Mouse (Mus musculus) intestine, embryonic 16.5 days (tissue): Measurements from ENCODE around the gene Krt222. TPM values are rescaled to one million over a fixed set of nuclear protein-coding genes. Genes with fewer than 3 reads are reported as not detected.
A peak's percentile ranks its signal among the peaks of the same experiment; 100 is the strongest.
"Not testable (repeated sequence)": the region's sequence is repeated elsewhere in the genome, so short reads cannot be mapped to it uniquely, and the experiment has no call there.

ENCODE experiments used
- ATAC-seq: fragments of 200-750 bp; cut with Nextera tagmentation; 2 replicates; pipeline ENCODE4 v1.8.0; 2017; ENCODE audit warnings: moderate TSS enrichment, moderate library complexity
- H3K27ac ChIP-seq: fragments of 300-500 bp; sonication (generic); 2 replicates; pipeline ENCODE4 v1.5.1; 2014; ENCODE audit warnings: mild to moderate bottlenecking, low read length
- H3K27me3 ChIP-seq: fragments of 300-500 bp; sonication (generic); replicated peaks from 2 replicates; pipeline ENCODE4 v1.6.1; 2014; ENCODE audit warnings: low read length, control low read depth, mixed read lengths; ENCODE audit not compliant: control insufficient read depth, insufficient read depth
- H3K36me3 ChIP-seq: fragments of 300-500 bp; sonication (generic); 2 replicates; pipeline ENCODE4 v1.6.1; 2014; ENCODE audit warnings: low read length, control low read depth; ENCODE audit not compliant: control insufficient read depth, insufficient read depth
- H3K4me1 ChIP-seq: fragments of 300-500 bp; sonication (generic); 2 replicates; pipeline ENCODE4 v1.6.1; 2014; ENCODE audit warnings: low read length, control low read depth, mixed read lengths; ENCODE audit not compliant: control insufficient read depth, insufficient read depth
- H3K4me2 ChIP-seq: fragments of 300-500 bp; sonication (generic); 2 replicates; pipeline ENCODE4 v1.6.1; 2014; ENCODE audit warnings: low read depth, low read length, control low read depth
- H3K4me3 ChIP-seq: fragments of 300-500 bp; sonication (generic); 2 replicates; pipeline ENCODE4 v1.5.1; 2014; ENCODE audit warnings: mild to moderate bottlenecking, low read length
- H3K9ac ChIP-seq: fragments of 300-500 bp; sonication (generic); 2 replicates; pipeline ENCODE4 v1.6.1; 2014; ENCODE audit warnings: low read depth, low read length
- H3K9me3 ChIP-seq: fragments of 300-500 bp; sonication (generic); 2 replicates; pipeline ENCODE4 v1.6.1; 2016; ENCODE audit warnings: low read length, control low read depth; ENCODE audit not compliant: control insufficient read depth
- WGBS: fragments of 180-500 bp; shearing (Covaris S2); extraction: QIAGEN DNeasy Blood & Tissue Kit; methylation state at CpG from one replicate; pipeline ENCODE4 v1.1.7; 2014; 5-methylcytosine and 5-hydroxymethylcytosine counted together
- polyA plus RNA-seq: library from polyadenylated mRNA; unstranded; fragments of >200 nt; fragmentation: Nextera tagmentation; extraction: Ambion mirVana; gene quantifications from 2 replicates; pipeline ENCODE4 v1.2.1, GENCODE M21; 2015

The Krt222 gene
- polyA plus RNA-seq, 1 experiment from 2014 or later, result 0.54 TPM

DNA sequence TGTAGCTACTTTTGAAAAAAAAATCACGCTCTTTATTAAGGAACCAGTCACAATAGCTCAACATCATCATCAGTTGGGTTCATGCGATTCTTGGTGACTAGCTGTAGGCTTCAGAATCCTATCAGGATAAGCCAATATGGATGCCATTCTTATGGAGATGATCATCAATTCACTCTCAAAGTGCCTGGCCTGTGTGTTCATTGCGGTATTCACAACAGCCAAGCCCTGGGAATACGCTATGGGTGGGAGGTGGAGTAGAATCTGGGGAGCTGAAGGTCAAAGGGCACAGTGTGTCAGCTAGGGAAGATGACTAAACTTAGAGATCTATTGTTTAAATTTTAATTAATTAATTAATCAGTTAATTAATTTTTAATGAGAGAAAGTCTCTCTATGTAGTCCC, 4.0 kb upstream of the Krt222 start:
- ATAC-seq, result no peak
- Histone ChIP-seq H3K9ac (no peak overlapping the region), H3K27ac (no peak overlapping the region), H3K27me3 (no peaks in the 10 kb centered on the region), H3K9me3 (no peaks in the 10 kb centered on the region), H3K36me3 (no peaks in the 10 kb centered on the region), H3K4me2 (no peak overlapping the region), H3K4me3 (no peak overlapping the region), H3K4me1 (0 out of 2 replicates have a peak, but pooled peaks cover 4% of the 10 kb centered on the region)
- 96% methylated on average over 4 of the region's 4 CpGs for WGBS

DNA sequence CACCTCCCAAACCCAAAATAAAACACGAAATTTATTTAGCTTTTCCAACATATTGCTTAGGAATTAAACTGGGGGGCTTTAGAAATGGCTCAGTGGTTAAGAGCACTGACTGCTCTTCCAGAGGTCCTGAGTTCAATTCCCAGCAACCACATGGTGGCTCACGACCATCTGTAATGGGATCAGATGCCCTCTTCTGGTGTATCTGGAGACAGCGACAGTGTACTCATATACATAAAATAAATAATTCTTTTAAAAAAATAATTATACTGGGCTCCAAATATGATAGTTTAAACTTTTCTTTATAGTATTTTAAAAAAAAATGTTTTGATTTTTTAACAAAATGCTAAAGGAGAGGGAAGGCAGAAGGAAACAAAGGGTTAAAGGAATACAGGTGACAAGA, 634 bp upstream of the Krt222 start:
- not testable (repeated sequence) for H3K27me3 ChIP-seq, H3K9me3 ChIP-seq, H3K36me3 ChIP-seq, H3K4me1 ChIP-seq, H3K9ac ChIP-seq, H3K4me3 ChIP-seq, H3K27ac ChIP-seq, ATAC-seq, H3K4me2 ChIP-seq
- WGBS, result 43% methylated on average over 3 of the region's 3 CpGs

DNA sequence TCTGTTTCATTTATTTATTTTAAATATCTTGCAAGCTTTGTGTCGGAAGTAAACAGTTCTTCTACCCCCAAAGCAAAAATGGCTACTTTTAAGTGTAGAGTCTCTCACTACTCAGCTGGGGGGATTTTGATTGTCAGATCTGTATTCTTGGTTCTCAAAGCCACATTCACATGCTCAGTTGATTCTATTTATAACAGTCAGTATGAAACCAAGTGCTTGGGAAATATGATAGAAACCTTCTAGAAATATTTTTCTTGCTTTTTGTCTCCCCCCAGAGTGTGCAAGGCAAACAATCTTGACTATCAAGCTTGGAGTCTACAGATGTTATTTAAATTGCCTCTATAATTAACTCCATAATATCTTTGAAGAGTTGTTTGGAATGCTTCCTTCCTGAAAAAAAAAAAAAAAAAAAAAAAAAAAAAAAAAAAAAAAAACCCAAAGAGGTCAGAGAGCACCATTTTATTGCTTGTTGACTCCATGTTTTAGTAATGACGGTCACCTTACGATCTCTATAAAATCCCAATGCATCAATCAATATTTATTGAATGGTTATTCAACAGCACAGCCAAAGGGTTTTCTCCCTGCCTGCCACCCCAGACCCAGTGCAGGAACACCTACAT, 575 bp downstream of the Krt222 start:
- H3K4me2 ChIP-seq, result peak overlapping the region; percentile 49
- 0 out of 2 replicates have a peak, but pooled peaks cover 4% of the 10 kb centered on the region for H3K4me1 ChIP-seq
- H3K9me3 ChIP-seq, result no peaks in the 10 kb centered on the region
- no peak for ATAC-seq
- peak overlapping the region; percentile 39; the same call in 1 of the 2 replicates for H3K9ac ChIP-seq
- H3K27ac ChIP-seq, result no peak overlapping the region
- H3K4me3 ChIP-seq, result peak overlapping the region; percentile 40
- H3K27me3 ChIP-seq, result no peaks in the 10 kb centered on the region
- H3K36me3 ChIP-seq, result no peaks in the 10 kb centered on the region
- 36% methylated on average over 3 of the region's 3 CpGs for WGBS

DNA sequence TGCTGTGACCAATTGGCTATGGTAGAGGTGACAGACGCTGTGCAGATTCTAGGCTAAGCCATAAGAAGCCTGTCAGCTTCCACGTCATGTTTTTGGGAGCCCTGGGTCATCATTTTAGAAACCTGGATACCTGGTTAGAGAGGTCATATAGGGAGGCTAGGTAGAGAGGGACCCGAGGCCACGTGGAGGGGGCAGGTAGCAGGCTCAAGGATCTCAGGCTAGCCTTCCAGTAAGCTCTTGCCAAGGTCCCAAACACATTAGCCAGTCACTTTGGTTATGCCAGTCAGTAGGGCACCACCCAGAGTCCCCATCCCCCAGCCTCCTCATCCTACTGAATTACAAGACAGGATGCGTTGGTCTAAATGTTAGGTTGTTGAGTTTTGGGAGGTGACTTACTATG, 1.8 kb downstream of the Krt222 start:
- Histone ChIP-seq H3K4me2 (no peak overlapping the region), H3K4me3 (no peak overlapping the region), H3K4me1 (0 out of 2 replicates have a peak, but pooled peaks cover 4% of the 10 kb centered on the region), H3K9ac (no peak overlapping the region), H3K27ac (no peak overlapping the region), H3K27me3 (no peaks in the 10 kb centered on the region), H3K36me3 (no peaks in the 10 kb centered on the region), H3K9me3 (no peaks in the 10 kb centered on the region)
- 79% methylated on average over 5 of the region's 5 CpGs for WGBS
- ATAC-seq, result no peak

DNA sequence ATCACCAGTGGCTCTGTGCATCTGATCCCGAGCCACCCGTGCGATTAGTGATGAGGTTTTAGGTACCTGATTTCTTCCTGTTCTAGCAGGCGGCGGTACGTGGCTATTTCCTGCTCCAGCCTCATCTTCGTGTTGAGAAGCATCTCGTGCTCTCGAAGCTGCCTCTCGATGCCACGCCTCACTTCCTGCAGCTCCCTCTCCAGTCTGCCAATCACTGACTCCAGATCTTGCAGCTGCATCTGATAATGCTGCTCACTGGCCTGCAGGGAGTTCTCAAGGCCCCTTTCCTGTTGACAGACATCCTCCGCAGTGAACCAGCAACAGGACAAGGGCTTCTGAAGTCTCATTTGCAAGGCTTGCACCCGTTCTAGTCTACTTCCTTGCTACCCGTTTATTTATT, 5.4 kb downstream of the Krt222 start:
- Histone ChIP-seq H3K4me3 (no peak overlapping the region), H3K9ac (no peak overlapping the region), H3K27me3 (no peaks in the 10 kb centered on the region), H3K27ac (no peak overlapping the region), H3K36me3 (no peaks in the 10 kb centered on the region), H3K4me2 (no peak overlapping the region), H3K4me1 (no peaks in the 10 kb centered on the region), H3K9me3 (no peaks in the 10 kb centered on the region)
- WGBS, result 52% methylated on average over 14 of the region's 14 CpGs
- ATAC-seq, result no peak

DNA sequence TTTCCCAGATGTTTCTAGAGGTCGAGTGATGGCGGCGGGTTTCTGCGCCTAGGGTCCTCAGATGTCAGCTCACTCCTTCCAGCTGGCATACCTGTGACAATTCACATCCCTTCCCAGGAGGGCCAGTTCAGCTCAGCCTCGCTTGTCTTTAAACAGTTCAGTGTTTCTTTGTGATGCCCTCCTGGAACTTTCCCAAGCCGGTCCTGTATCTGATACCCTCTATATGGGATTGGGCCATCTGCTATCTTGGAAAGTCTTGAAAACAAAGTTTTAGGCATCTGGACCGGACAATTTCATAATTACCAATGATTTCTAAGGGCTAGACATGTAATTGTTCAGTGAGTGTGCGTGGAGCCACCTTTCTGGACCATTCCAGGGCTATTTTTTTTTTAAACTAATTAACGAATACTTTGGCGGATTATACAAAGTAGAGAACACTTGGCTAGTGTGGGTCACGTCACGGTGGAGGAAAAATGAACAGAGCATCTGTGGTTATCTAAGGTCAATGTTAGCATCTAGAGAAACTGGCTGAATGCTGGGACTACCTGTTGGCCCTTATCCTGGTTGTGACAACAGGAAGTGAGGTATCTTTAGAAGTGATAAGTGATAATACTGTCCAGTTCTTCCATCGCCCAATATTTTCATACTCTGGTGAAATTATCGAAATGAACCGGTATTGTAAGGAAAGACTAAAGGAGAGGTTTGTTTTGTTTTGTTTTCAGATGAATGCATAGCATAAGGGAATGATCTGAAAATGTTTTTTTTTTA, 12.7 kb downstream of the Krt222 start:
- Histone ChIP-seq H3K36me3 (no peaks in the 10 kb centered on the region), H3K4me3 (peak overlapping the region; percentile 95), H3K27me3 (no peaks in the 10 kb centered on the region), H3K9me3 (no peaks in the 10 kb centered on the region), H3K27ac (peak overlapping the region; percentile 98), H3K4me1 (peaks cover 8% of the 10 kb centered on the region), H3K9ac (peak overlapping the region; percentile 100), H3K4me2 (peak overlapping the region; percentile 85)
- ATAC-seq, result peak; percentile 23; the same call in 1 of the 2 replicates
- WGBS, result 23% methylated on average over 15 of the region's 15 CpGs

DNA sequence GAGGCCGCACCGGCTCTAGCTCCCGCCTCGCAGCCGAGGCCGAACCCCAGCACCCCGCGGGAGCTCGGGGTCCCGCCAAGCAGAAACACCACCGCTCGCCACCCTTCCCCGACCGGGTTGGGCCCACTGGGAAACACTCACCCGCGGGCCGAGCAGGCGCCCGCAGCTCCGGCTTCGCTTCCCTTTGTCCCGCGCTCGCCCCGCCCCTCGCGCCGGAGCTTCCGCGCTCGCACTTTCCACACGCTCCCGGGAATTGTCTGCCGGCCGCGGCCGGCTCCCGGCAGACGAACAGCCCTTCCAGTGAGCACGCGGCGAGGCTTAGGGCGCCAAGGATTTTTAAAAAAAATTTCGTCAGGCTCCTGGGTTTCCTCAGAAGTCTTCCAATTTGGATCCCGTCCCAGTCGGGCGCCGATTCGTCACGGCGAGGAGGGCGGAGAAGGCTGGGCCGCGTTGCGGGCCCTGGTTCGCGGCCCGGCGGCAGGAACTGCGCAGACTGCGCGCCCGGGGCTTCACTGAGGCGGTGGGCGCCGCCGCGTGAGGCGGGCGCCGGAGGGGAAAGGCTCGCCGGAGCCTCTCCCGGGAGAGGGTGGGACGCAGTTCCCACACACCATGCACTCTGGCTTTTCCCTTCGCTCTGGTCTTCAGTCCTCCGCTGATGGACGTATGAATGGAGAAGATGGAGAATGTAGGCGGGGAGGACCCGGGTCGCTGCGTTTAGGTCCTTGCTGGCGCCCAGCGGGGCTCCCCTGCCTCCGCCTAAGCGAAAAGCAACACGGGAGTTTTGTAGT, 13.4 kb downstream of the Krt222 start, which contains the start of gene Smarce1:
TSS of gene Smarce1 (minus strand) at position 757 of the 788 bp plus-strand sequence.
- H3K36me3 ChIP-seq, result no peaks in the 10 kb centered on the region
- WGBS, result under 1% methylated on average over 85 of the region's 87 CpGs
- peak; percentile 94 for ATAC-seq
- peak within 1 kb of the TSS; percentile 100 for H3K9ac ChIP-seq
- H3K4me1 ChIP-seq, result peaks cover 8% of the 10 kb centered on the region
- H3K9me3 ChIP-seq, result no peaks in the 10 kb centered on the region
- H3K4me2 ChIP-seq, result peak within 1 kb of the TSS; percentile 85
- H3K4me3 ChIP-seq, result peak within 1 kb of the TSS; percentile 95
- peak within 1 kb of the TSS; percentile 98 for H3K27ac ChIP-seq
- H3K27me3 ChIP-seq, result no peaks in the 10 kb centered on the region

DNA sequence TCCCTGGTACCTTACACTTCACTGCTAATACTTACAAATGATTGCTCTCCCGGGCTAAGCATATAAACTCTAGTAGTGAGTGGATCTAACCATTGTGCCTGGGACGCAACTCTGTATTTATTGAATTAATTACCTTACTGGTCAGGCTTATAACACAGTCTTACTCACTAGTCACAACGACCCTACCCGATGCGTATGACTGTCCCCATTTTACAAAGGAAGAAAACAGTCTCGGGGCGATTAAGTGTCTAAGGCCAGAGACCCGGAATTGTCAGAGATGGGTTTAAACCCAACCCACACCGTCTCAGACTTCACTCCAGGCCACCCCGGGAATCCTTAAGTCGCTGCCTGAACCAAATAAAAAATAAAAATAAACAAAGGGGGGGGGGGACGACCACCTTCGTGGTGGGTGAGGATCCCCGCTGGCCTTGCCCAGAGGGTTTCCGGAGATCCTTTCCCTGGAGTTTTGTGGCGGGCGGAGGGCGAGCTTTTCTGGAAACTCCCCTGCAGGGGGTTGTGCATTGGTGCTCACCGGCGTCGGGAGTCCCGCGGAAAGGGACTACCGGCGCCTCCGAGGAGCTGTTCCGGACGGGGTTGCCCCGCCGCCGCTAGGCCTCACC, 14.1 kb downstream of the Krt222 start:
- no peaks in the 10 kb centered on the region for H3K36me3 ChIP-seq
- H3K27ac ChIP-seq, result peak overlapping the region; percentile 98
- H3K4me3 ChIP-seq, result peak overlapping the region; percentile 95
- H3K9ac ChIP-seq, result peak overlapping the region; percentile 100
- no peaks in the 10 kb centered on the region for H3K27me3 ChIP-seq
- H3K4me2 ChIP-seq, result peak overlapping the region; percentile 85
- under 1% methylated on average over 31 of the region's 31 CpGs for WGBS
- H3K4me1 ChIP-seq, result peaks cover 8% of the 10 kb centered on the region
- peak; percentile 78 for ATAC-seq
- H3K9me3 ChIP-seq, result no peaks in the 10 kb centered on the region

DNA sequence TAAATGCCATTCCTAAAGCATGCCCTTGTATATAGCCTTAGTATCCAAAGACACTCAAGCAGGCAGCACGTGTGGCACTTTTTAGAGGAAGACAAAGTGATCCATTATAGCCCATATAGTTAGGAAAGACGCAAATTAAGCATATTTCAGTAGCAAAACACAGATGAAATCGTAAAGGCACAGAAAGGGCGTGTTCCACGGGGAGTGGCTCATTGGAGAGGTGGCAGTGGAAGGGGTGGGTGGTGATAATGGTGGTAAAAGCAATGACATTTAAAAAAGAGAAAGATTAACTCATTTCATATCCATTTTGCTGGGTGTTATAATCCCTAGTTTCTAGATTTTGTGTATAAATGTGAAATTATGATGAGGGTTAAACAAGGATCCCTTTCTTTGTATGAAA, 17.6 kb downstream of the Krt222 start:
- 69% methylated on average over 5 of the region's 5 CpGs for WGBS
- Histone ChIP-seq H3K9ac (no peak overlapping the region), H3K4me3 (no peak overlapping the region), H3K36me3 (no peaks in the 10 kb centered on the region), H3K4me1 (peaks cover 6% of the 10 kb centered on the region), H3K4me2 (no peak overlapping the region), H3K27me3 (no peaks in the 10 kb centered on the region), H3K9me3 (no peaks in the 10 kb centered on the region), H3K27ac (no peak overlapping the region)
- ATAC-seq, result no peak
